Mouse (Mus musculus) liver, adult (tissue): ENCODE data around the gene Mdga1.

ENCODE experiments used
- GATA4 ChIP-seq: IDR thresholded peaks from 2 replicates; pipeline ENCODE4 v1.6.1; 2014; ENCODE audit warnings: mild to moderate bottlenecking, low read length; ENCODE audit not compliant: insufficient replicate concordance

Gene Mdga1

GRCm38 (mm10) chr17:29855702-29856580 lies 113.9 kb downstream of the Mdga1 start:
- TF ChIP-seq GATA4 = no peak

- TF ChIP-seq GATA4 = no peak
Measured at GRCm38 (mm10) chr17:29854835-29855234, 115.1 kb downstream of the Mdga1 start.

GRCm38 (mm10) chr17:29854388-29854787 lies 115.5 kb downstream of the Mdga1 start:
- no peak for TF ChIP-seq GATA4

GRCm38 (mm10) chr17:29852846-29853486 lies 116.9 kb downstream of the Mdga1 start:
- no peak for TF ChIP-seq GATA4

GRCm38 (mm10) chr17:29849436-29849797 lies 120.5 kb downstream of the Mdga1 start:
- TF ChIP-seq GATA4 = no peak

GRCm38 (mm10) chr17:29848793-29849435 lies 121.0 kb downstream of the Mdga1 start:
- no peak for TF ChIP-seq GATA4

GRCm38 (mm10) chr17:29847291-29847690 lies 122.6 kb downstream of the Mdga1 start:
- TF ChIP-seq GATA4 = no peak

- TF ChIP-seq GATA4 = no peak
Measured at GRCm38 (mm10) chr17:29846284-29846683, 123.6 kb downstream of the Mdga1 start.

GRCm38 (mm10) chr17:29844949-29845348 lies 124.9 kb downstream of the Mdga1 start:
- no peak for TF ChIP-seq GATA4

- TF ChIP-seq GATA4 = no peak
Measured at GRCm38 (mm10) chr17:29843419-29844162, 126.3 kb downstream of the Mdga1 start.

GRCm38 (mm10) chr17:29841781-29842690 lies 127.9 kb downstream of the Mdga1 start:
- TF ChIP-seq GATA4 = no peak

GRCm38 (mm10) chr17:29838029-29838428 lies 131.9 kb downstream of the Mdga1 start:
- no peak for TF ChIP-seq GATA4

GRCm38 (mm10) chr17:29837441-29837840 lies 132.4 kb downstream of the Mdga1 start:
- TF ChIP-seq GATA4 = no peak

GRCm38 (mm10) chr17:29834768-29835167 lies 135.1 kb downstream of the Mdga1 start:
- TF ChIP-seq GATA4 = no peak

- no peak for TF ChIP-seq GATA4
Measured at GRCm38 (mm10) chr17:29834333-29834732, 135.6 kb downstream of the Mdga1 start.

- TF ChIP-seq GATA4 = no peak
Measured at GRCm38 (mm10) chr17:29831696-29832095, 138.2 kb downstream of the Mdga1 start.
